Mouse (Mus musculus) left cerebral cortex, postnatal 4 days (tissue): ENCODE measurements around the gene Ghr. TPM values are rescaled to one million over a fixed set of nuclear protein-coding genes. Genes with fewer than 3 reads are reported as not detected.
A peak's percentile ranks its signal among the peaks of the same experiment; 100 is the strongest.

Source experiments
- DNase-seq: peaks from one replicate; pipeline ENCODE4 v3.0.0-alpha.2; 2022
- intact Hi-C: fragments of 180-260 bp; cut with DNase I; formaldehyde crosslinking; loops from one replicate; pipeline ENCODE4 v1.15.1; 2025
- total RNA-seq, 2 experiments: library from RNA; stranded (reverse); gene quantifications; 2 replicates each; pipeline ENCODE4 v1.2.3; 2021

Gene Ghr
- total RNA-seq, 2 experiments from 2014 or later: 10.3 to 10.4 TPM

DNA sequence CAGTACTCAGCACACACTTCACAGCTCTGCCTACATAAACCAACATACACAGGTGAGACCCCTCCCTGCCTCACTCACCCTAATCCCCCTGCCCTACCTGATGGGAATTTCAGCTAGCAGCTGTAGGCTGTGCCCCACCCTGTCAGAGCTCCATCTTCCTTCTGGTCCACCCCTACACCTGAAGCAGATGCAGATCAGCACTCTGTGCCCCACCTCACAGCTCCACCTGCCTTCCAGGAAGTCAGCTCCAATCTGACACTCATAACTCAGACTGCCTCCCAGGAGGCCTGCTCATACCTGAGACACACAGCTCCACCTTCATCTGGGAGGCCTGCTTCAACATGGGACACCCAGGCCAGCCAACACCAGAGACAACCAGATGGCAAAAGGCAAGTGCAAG, 192.6 kb downstream of the Ghr start:
- DNase-seq: no peak
- intact Hi-C loops: no loop called here

DNA sequence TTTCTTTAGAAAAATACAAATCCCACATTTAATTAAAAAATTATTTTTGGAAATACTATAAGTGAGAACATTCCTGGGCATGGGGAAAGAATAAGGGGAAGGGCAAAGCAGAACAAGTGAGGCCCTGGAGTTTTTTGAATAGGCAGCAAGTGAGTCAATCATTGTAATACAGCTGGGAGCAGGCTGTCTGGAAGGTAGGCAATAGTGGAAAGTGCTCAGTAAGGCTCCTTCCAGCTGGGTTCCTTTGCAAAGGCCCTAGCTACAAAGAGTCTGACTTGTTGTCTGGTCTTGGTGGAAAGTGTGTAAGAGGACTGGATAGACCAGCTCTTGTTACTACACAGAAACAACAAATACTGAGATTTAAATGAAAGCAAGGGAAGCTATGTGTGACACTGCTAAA, 194.3 kb downstream of the Ghr start:
- DNase-seq: no peak
- intact Hi-C loops: no loop called here

DNA sequence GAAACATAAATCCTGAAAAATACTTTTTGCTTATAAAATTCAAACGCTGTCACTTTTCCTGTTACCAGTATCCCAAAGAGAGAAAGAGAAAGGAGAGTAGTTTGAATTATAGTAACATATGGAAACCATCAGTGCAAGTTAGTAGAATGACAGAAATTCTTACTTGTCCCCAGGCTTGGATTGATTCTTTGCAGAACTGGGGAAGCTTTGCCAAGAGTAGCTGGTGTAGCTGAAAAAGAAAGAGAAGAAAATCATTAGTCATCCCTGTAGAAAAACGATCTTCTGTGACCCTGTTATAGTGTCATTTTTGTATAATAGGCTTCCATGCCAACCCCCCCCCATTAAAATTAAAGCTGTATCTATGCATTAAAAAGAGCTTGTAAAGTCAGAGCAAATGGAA, 194.8 kb downstream of the Ghr start:
- DNase-seq: no peak
- intact Hi-C loops: no loop called here

DNA sequence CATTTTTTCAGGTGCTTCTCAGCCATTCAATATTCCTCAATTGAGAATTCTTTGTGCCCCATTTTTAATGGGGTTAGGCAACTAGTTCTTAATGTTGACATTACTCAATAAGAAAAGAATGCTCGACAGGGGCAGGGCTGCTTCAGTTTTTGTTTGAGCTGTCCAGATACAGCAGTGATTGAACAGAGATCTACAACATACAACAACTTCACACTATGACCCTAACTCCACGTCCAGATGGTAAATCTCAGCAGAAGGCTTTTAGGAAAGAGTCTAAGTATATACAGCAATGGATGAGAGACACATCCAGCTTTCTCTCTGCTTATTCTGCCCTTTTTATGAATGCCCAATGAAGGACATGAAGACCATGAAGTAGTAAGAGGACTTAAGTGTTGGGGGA, 199.5 kb downstream of the Ghr start:
- DNase-seq: no peak
- intact Hi-C loops: no loop called here

- DNase-seq: no peak
- intact Hi-C loops: no loop called here
Measured at GRCm38 (mm10) chr15:3381413-3381812, 201.9 kb downstream of the Ghr start.

DNA sequence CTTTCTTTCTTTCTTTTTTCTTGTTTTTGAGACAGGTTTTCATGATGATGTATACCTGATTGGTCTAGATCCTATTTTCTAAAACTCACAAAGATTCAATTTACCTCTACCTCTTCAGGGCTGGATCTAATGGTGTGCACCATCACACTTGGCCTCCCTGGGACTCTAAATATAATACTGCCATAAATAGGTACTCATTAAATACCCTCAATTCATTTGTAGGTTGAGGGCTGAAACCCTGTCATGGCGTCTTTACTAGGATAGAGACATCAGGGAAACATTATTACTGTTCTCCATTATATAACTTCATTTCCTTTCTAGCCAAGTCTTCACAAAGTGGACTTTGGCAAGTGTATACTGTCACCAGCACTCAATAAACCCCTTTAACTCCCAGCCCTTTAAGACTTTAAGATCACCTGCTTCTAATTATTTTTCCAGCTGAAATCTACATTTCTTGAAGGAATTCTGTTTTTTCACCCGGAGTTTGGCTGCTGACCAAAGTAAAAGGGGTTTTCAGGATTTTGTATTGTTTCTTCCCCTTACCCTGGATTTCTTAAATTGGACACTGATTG, 214.9 kb downstream of the Ghr start:
- no peak for DNase-seq
- intact Hi-C loops: no loop called here

DNA sequence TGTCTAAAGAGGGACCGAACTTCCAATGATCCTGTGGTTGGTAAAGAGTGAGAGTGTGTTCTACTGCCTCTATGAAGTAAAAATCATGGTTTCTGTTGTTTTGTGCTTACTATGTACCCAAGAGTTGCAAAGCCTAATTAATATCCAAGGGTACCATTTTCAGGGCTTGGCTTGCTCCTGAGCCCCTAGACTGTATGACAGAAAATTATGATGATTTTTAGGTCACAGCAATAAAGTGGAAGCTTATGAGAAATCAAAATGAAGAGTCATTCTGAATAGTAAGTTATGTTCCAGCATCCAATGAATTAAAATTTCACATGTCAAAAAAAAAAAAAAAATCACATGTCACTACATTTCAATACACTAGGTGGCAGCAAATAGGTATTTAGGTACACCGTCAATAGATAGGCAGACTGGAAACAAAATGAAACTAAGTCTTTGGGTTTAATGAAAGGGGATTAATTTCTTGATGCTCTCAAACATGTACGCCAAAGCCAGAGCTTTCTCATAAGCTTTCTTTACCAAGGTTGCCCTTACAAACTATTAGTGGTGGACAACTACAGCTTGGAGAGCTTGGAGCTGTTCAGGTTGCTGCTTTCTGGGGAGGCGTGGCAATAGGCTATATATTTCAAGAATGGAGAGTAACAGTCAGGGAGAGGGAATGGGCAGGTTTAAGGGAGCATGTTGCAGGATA, 227.1 kb downstream of the Ghr start:
- DNase-seq: no peak
- intact Hi-C loops: loop anchor here (5.0 kb wide), 2 partner anchors 226 to 551 kb away; partner anchors contain the start of gene Ghr

DNA sequence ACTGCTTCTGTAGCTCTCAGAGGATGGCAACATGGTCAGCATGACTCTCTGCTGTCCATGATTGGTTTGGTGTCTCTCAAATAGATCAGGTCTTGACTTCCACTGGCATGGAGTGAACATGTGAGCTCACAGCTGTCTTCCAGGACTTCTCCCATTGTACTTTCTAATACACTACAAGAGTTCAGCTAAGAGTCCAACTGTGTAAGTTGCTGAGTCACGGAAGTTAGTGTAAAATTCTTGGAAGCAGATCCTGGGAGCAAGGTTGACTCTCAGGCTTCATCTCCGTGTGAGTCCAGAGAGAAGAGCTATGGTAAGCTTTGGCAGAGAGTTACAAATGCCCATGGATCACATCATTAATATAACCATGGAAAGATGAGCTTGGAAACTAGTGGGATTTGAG, 229.6 kb downstream of the Ghr start:
- no peak for DNase-seq
- intact Hi-C loops: no loop called here

GRCm38 (mm10) chr15:3349306-3350064, 233.8 kb downstream of the Ghr start:
- intact Hi-C loops: no loop called here
- DNase-seq: no peak

DNA sequence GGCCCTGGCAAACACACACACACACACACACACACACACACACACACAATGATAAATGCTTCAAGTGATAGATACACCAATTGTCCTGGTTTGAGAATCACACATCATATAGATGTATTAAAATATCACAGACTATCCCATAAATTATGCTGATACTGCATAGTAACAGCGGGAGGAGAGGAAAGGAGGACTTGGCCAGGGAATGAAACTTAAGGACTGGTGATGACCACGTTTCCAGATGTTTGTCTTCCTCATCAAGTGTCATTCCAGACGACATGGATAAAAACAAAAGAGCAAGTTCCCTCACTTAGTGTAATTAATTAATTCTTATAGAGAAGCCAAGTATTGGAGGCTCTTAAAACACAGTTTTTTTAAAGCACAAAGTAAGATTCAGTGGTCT, 236.6 kb downstream of the Ghr start:
- intact Hi-C loops: no loop called here
- DNase-seq: no peak

DNA sequence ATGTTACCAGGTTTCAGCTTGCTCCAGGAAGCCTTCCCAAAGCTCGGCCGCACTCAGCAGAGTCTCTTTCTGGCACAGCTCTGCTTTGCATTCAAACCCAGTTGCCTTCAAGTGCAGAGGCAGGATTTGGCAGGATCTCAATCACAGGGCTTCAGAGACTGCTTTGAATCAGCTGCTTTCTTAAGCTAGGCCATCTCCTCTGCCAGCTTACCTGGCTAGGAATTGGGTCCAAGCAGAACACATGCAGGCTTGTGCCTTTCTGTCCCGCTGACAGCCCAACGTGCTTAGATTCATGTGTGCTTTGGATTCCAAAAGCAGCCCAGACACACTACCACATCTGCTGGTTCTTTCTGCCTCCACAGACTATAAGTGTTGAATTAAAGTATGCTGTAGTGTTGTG, 238.7 kb downstream of the Ghr start:
- DNase-seq: peak; percentile 30
- intact Hi-C loops: no loop called here

DNA sequence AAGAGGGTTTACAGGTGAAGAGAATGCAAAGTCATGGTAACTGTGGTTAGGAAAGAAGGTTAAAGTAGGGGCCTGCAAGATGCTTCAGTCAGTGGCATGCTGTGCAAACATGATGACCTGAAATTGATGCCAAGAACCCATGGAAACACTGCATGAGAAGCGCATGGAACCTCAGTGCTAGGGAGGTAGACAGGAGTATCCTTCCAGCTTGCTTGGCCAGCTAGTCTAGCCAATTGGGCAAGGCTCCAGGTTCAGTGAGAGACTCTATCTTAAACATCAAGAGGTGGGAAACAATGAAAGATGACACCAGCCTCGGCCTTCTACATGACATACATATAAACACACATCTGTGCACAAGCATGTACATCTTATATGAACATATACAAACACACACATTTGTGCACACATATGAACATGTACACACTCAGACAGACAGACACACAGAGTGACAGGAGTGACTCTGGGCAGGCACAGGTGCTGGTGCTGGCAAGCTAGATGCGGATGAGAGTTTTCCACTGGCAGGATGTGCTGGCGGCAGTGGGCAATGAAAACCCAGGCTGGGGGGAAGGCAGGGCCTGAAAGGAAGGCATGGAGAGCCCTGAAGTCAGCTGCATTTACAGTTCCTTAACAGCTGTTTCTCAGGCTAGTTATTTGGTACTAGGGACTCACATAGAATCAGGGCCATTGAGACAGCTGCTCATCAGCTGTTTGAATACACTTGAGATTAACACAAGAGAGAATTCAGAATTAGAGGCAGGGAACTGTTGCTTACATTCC, 241.3 kb downstream of the Ghr start:
- DNase-seq: peak; percentile 87
- intact Hi-C loops: no loop called here

- intact Hi-C loops: no loop called here
- DNase-seq: no peak
Measured at GRCm38 (mm10) chr15:3339847-3340246, 243.4 kb downstream of the Ghr start.

GRCm38 (mm10) chr15:3332517-3332916, 250.8 kb downstream of the Ghr start:
- DNase-seq: no peak
- intact Hi-C loops: no loop called here

DNA sequence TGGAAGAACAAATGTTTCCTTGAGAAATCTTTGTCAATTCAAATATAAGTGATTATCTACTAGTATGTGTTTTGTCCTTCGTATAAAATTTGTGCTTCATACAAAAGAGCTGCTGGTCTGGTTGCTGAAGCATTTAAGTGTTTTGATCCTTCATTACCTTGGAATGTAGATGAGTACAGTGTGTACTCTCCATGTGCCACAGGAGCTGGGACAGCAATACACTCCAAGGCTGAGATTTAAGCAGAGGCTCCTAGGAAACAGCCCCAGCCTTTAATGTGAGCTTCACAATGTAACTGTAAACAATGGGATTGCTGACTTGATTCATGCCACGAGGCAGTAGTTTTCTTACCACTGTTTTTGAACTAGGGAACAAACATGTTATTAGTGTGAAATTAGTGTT, 251.5 kb downstream of the Ghr start:
- DNase-seq: no peak
- intact Hi-C loops: no loop called here

GRCm38 (mm10) chr15:3330291-3330690, 253.0 kb downstream of the Ghr start:
- no peak for DNase-seq
- intact Hi-C loops: no loop called here

- DNase-seq: no peak
Measured at GRCm38 (mm10) chr15:3323041-3323440, 260.3 kb downstream of the Ghr start.

GRCm38 (mm10) chr15:3319929-3320328, 263.4 kb downstream of the Ghr start:
- intact Hi-C loops: no loop called here
- peak; percentile 5 for DNase-seq

More at GRCm38 (mm10) chr15:3323041-3323440, 260.3 kb downstream of the Ghr start:
- intact Hi-C loops: no loop called here

DNA sequence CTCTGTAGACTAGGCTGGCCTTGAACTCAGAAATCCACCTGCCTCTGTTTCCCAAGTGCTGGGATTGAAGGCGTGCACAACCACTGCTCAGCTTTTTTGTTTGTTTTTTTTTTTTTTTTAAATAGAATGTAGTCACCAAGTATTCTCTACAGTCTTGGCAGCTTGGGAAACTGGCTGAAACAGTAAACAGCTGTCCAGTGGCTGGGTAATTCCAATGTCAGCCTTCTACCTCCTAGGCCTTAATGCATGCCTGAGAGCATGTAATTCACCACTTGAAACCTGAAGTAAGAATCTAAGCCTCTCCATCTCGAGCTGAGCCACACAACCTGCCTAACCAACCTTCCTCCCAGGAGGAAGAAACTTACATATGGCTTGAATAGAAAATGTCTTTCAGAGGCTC, 266.7 kb downstream of the Ghr start:
- intact Hi-C loops: no loop called here
- DNase-seq: no peak

GRCm38 (mm10) chr15:3312937-3313336, 270.4 kb downstream of the Ghr start:
- peak; percentile 14 for DNase-seq
- intact Hi-C loops: no loop called here

- intact Hi-C loops: no loop called here
Measured at GRCm38 (mm10) chr15:3309856-3310255, 273.4 kb downstream of the Ghr start.

More at GRCm38 (mm10) chr15:3309856-3310255, 273.4 kb downstream of the Ghr start:
- DNase-seq: no peak
